Mouse (Mus musculus) limb, embryonic 14.5 days (tissue): ENCODE measurements at regions not wholly inside any gene's neighbourhood (a gene's known extent, or its start where the extent isn't known, plus 50 kb on each side); places are given as distances from the start of the nearest gene placed in this dataset.

Experiments used
- ATAC-seq: fragments of 200-750 bp; cut with Nextera tagmentation; 2 replicates; pipeline ENCODE4 v1.8.0; 2017; ENCODE audit warnings: low read depth, moderate number of reproducible peaks, moderate TSS enrichment; ENCODE audit not compliant: low FRiP score
- DNase-seq: peaks from one replicate; pipeline ENCODE4 v3.0.0-alpha.2; 2015; ENCODE audit warnings: low spot score
- H3K27ac ChIP-seq: fragments of 300-500 bp; sonication (generic); replicated peaks from 2 replicates; pipeline ENCODE4 v1.5.1; 2014; ENCODE audit warnings: low read depth, mild to moderate bottlenecking, low read length, moderate library complexity, mixed read lengths
- H3K27me3 ChIP-seq: fragments of 300-500 bp; sonication (generic); 2 replicates; pipeline ENCODE4 v1.6.1; 2014; ENCODE audit warnings: low read length, mixed read lengths; ENCODE audit not compliant: control insufficient read depth, insufficient read depth
- H3K36me3 ChIP-seq: fragments of 300-500 bp; sonication (generic); 2 replicates; pipeline ENCODE4 v1.6.1; 2014; ENCODE audit warnings: mild to moderate bottlenecking, low read length, moderate library complexity, mixed read lengths; ENCODE audit not compliant: control insufficient read depth, insufficient read depth
- H3K4me1 ChIP-seq: fragments of 300-500 bp; sonication (generic); 2 replicates; pipeline ENCODE4 v1.6.1; 2014; ENCODE audit warnings: antibody characterized with exemption, low read length, mixed read lengths; ENCODE audit not compliant: control insufficient read depth, insufficient read depth
- H3K4me2 ChIP-seq: fragments of 300-500 bp; sonication (generic); replicated peaks from 2 replicates; pipeline ENCODE4 v1.6.1; 2014; ENCODE audit warnings: low read depth, mild to moderate bottlenecking, low read length, moderate library complexity; ENCODE audit not compliant: severe bottlenecking
- H3K4me3 ChIP-seq: fragments of 300-500 bp; sonication (generic); replicated peaks from 2 replicates; pipeline ENCODE4 v1.5.1; 2014; ENCODE audit warnings: low read length
- H3K9ac ChIP-seq: fragments of 300-500 bp; sonication (generic); 2 replicates; pipeline ENCODE4 v1.6.1; 2014; ENCODE audit warnings: mild to moderate bottlenecking, low read depth, low read length, moderate library complexity; ENCODE audit not compliant: severe bottlenecking
- H3K9me3 ChIP-seq: fragments of 300-500 bp; sonication (generic); 2 replicates; pipeline ENCODE4 v1.6.1; 2016; ENCODE audit warnings: low read length; ENCODE audit not compliant: control insufficient read depth
- POLR2A ChIP-seq: fragments of 200-500 bp; IDR thresholded peaks from 2 replicates; pipeline ENCODE4 v1.8.0; 2012; ENCODE audit warnings: inconsistent platforms, mild to moderate bottlenecking, moderate library complexity, borderline replicate concordance; ENCODE audit not compliant: insufficient read depth, insufficient read length; ENCODE audit errors: extremely low read depth
- WGBS: fragments of 180-500 bp; shearing (Covaris S2); extraction: QIAGEN DNeasy Blood & Tissue Kit; methylation state at CpG from one replicate; pipeline ENCODE4 v1.1.7; 2014; 5-methylcytosine and 5-hydroxymethylcytosine counted together

DNA sequence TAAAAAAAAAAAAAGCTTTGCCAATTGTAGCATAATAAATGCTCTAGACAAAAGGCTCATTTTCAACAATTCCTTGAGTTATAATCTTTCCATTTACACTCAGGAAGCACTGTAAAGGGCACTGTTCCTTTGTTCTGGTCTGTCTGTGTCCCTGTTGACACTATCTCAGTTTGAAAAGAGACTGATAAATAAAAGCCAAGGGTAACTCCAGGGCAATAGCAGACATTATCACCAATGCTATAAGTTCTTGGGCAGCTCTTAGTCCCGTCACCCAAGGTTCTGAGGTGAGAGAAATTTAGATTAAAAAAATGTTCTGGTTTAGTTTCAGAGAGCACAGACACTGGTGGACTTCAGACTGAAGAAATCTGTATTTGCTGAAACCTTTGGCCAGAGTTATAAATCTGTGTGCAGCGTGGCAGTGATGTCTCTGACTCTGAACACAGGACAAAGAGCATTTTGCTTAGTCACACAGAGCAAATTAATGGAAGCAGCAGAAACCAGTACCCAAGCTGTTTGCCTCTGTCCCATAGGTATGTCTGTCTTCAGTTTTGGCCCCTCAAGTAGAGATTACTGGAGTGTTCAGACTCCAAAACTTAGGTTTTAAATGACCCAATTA, 57.6 kb upstream of the Apob start:
- H3K9me3 ChIP-seq = no peaks in the 10 kb centered on the region
- ATAC-seq = no peak
- H3K27me3 ChIP-seq = no peaks in the 10 kb centered on the region
- TF ChIP-seq POLR2A = no peak
- no peak overlapping the region for H3K9ac ChIP-seq
- H3K4me3 ChIP-seq = no peak overlapping the region
- DNase-seq = no peak
- no peak overlapping the region for H3K27ac ChIP-seq
- H3K4me1 ChIP-seq = no peaks in the 10 kb centered on the region
- WGBS = 74% methylated on average over 2 of the region's 2 CpGs
- no peaks in the 10 kb centered on the region for H3K36me3 ChIP-seq
- H3K4me2 ChIP-seq = no peak overlapping the region

DNA sequence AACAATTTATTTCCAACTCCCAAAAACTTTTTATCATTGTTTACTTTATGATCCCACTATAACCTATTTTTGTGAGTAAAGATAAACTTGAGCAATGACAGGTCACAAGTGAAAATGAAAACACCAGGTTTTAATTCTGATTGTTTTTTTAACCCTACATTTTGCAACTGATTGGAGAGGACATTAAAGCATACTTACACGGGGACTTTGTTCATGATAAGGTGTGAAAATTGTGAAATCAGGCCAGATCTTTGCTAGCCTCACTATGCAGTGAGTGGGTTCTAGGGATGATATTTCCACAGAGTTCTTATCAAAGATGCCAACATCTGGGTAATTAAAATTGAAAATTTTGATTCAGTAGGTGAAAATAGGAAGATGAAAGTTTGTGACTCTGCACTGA, 56.6 kb upstream of the Apob start:
- no peak for DNase-seq
- ATAC-seq = no peak
- Histone ChIP-seq H3K36me3 (no peaks in the 10 kb centered on the region), H3K4me1 (no peaks in the 10 kb centered on the region), H3K9ac (no peak overlapping the region), H3K4me3 (no peak overlapping the region), H3K9me3 (no peaks in the 10 kb centered on the region), H3K4me2 (no peak overlapping the region), H3K27me3 (no peaks in the 10 kb centered on the region), H3K27ac (no peak overlapping the region)
- 68% methylated on average over 1 of the region's 1 CpGs for WGBS
- TF ChIP-seq POLR2A = no peak
